Mouse (Mus musculus): ENCODE results near the gene Cyp27a1.

The Cyp27a1 gene

DNA sequence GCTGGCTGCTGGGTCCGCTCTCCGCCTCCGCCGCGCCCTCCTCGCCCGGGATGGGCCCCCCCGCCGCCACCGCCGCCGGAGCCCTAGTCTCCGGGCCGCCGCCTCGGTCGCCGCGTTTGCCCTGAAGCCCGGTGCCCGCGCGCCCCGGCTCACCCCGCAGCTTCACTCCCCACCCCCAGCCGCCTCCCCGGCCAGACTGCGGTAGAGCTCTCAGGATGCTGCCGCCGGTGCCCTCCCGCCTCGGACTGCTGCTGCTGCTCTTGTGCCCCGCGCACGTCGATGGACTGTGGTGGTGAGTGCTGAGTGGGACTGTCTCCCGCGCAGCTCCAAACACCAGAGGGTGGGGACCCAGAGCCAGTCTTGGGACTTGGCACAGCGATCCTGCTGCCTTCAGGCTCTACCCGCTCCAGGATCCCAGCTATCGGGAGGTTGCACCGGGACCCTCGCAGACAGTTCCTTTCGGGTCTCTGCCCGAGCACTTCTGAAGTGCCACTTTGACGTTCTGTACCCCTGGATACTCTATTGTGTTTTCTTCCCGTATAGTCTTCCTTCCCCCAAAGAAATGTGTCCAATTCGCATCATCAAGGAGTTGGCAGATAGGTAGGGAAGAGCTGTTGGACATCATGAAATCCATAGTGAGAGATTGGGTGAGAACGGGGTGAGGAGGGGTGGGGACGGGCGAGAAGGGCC, 58.7 kb downstream of the Cyp27a1 start:
- no peak for DNase-seq (ENCODE audit: low spot score)

- no peak for DNase-seq (ENCODE audit: low spot score)
Observed at GRCm38 (mm10) chr1:74773136-74773535, 59.8 kb downstream of the Cyp27a1 start.

GRCm38 (mm10) chr1:74774062-74774461, 60.7 kb downstream of the Cyp27a1 start:
- DNase-seq (ENCODE audit: low spot score) = no peak

GRCm38 (mm10) chr1:74775816-74776215, 62.4 kb downstream of the Cyp27a1 start:
- DNase-seq (ENCODE audit: low spot score) = no peak

DNA sequence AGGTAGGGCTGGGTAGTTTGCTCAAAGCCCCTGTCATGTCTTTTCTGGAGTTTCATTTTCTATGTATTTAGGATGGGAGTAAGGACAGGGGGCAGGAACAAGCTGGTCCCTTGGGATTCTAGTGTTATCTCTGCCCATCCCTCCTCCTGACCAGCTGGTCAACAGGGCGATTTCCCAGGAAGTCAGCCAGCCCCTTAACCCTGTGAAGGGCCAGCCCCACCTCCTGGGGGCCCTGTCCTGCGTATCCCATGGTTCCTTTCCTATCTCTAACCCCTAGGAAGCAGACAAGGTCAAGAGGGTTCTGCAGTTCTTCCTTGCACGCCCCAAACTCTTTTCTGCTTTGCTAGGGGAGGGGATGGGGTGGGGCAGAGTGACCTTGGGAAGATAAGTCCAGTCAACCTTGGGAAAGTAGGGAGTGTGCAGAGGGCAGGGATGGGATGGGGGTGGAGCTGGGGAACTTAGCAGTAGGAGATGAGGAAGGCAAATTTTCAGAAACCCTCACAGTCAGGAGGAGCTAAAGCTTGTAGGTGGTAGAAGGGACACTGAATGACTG, 65.6 kb downstream of the Cyp27a1 start:
- DNase-seq (ENCODE audit: low spot score) = no peak

GRCm38 (mm10) chr1:74782045-74782444, 68.7 kb downstream of the Cyp27a1 start:
- DNase-seq (ENCODE audit: low spot score) = no peak

DNA sequence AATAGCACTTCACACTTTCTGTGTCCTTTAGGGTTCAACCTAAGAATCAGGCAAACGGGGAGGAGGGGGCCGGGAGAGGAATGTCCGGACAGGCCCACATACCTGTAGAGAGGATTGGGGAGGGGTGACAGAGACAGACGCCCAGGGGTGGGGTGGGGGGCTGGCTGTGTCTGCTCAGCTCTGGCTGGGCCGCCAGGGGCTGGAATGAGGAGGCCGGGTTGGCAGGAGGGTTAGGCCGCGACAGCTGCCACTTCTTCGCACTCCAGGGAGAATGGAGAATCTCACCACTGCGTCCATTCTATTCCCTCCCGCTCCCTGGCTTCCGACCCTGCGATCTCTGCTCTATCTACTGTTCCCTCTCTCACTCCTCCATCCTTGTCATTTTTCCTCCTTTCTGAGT, 70.2 kb downstream of the Cyp27a1 start:
- DNase-seq (ENCODE audit: low spot score) = no peak

GRCm38 (mm10) chr1:74784041-74784759, 70.8 kb downstream of the Cyp27a1 start:
- no peak for DNase-seq (ENCODE audit: low spot score)

All from left cerebral cortex, adult 11 months (tissue).